Mouse (Mus musculus) embryo, embryonic 11 days (tissue): ENCODE measurements at regions not wholly inside any gene's neighbourhood (a gene's known extent, or its start where the extent isn't known, plus 50 kb on each side); places are given as distances from the start of the nearest gene placed in this dataset.
"Not testable (repeated sequence)": the region's sequence is repeated elsewhere in the genome, so short reads cannot be mapped to it uniquely, and the experiment has no call there.

Experiments
- DNase-seq: peaks from one replicate; pipeline ENCODE4 v3.0.0-alpha.2; 2015

GRCm38 (mm10) chr2:166309882-166310281 lies 154.4 kb upstream of the Sulf2 start:
- no peak for DNase-seq

- DNase-seq = no peak
These were observed 152.1 kb upstream of the Sulf2 start for GRCm38 (mm10) chr2:166307551-166307950.

GRCm38 (mm10) chr2:166305044-166306002 lies 149.9 kb upstream of the Sulf2 start:
- DNase-seq = no peak

- no peak for DNase-seq
These were observed 148.4 kb upstream of the Sulf2 start for GRCm38 (mm10) chr2:166303854-166304253.

- no peak for DNase-seq
These were observed 145.7 kb upstream of the Sulf2 start for GRCm38 (mm10) chr2:166301161-166301560.

- no peak for DNase-seq
These were observed 139.2 kb upstream of the Sulf2 start for GRCm38 (mm10) chr2:166294672-166295071.

GRCm38 (mm10) chr2:166292987-166293386 lies 137.5 kb upstream of the Sulf2 start:
- no peak for DNase-seq

- DNase-seq = peak; percentile 67
These were observed 135.8 kb upstream of the Sulf2 start for GRCm38 (mm10) chr2:166291266-166291665.

GRCm38 (mm10) chr2:166290826-166291225 lies 135.4 kb upstream of the Sulf2 start:
- no peak for DNase-seq

GRCm38 (mm10) chr2:166289198-166289597 lies 133.7 kb upstream of the Sulf2 start:
- no peak for DNase-seq

- DNase-seq = not testable (repeated sequence)
These were observed 125.7 kb upstream of the Sulf2 start for GRCm38 (mm10) chr2:166281137-166281536.

- DNase-seq = no peak
These were observed 125.2 kb upstream of the Sulf2 start for GRCm38 (mm10) chr2:166280651-166281127.

GRCm38 (mm10) chr2:166279676-166280075 lies 124.2 kb upstream of the Sulf2 start:
- no peak for DNase-seq

- DNase-seq = no peak
These were observed 119.9 kb upstream of the Sulf2 start for GRCm38 (mm10) chr2:166275398-166275797.

- no peak for DNase-seq
These were observed 118.5 kb upstream of the Sulf2 start for GRCm38 (mm10) chr2:166274016-166274346.

GRCm38 (mm10) chr2:166273312-166274015 lies 118.0 kb upstream of the Sulf2 start:
- DNase-seq = peak; percentile 60

- no peak for DNase-seq
These were observed 117.4 kb upstream of the Sulf2 start for GRCm38 (mm10) chr2:166272841-166273240.

GRCm38 (mm10) chr2:166272190-166272543 lies 116.7 kb upstream of the Sulf2 start:
- no peak for DNase-seq

- no peak for DNase-seq
These were observed 116.1 kb upstream of the Sulf2 start for GRCm38 (mm10) chr2:166271373-166272189.

GRCm38 (mm10) chr2:166270007-166270406 lies 114.5 kb upstream of the Sulf2 start:
- no peak for DNase-seq

GRCm38 (mm10) chr2:166266915-166267314 lies 111.5 kb upstream of the Sulf2 start:
- DNase-seq = no peak

- DNase-seq = no peak
These were observed 111.0 kb upstream of the Sulf2 start for GRCm38 (mm10) chr2:166266507-166266906.

- DNase-seq = no peak
These were observed 109.3 kb upstream of the Sulf2 start for GRCm38 (mm10) chr2:166264756-166265155.
